Mouse (Mus musculus) megakaryocyte, embryonic 14.5 days (primary cell): ENCODE measurements around the gene Pde4b. TPM values are rescaled to one million over a fixed set of nuclear protein-coding genes. Genes with fewer than 3 reads are reported as not detected.

Source experiments
- H3K27me3 ChIP-seq: replicated peaks from 2 replicates; pipeline ENCODE3; 2012; ENCODE audit warnings: inconsistent platforms
- H3K36me3 ChIP-seq: replicated peaks from 2 replicates; pipeline ENCODE3; 2012; ENCODE audit warnings: low read length, inconsistent platforms, mixed read lengths
- H3K4me1 ChIP-seq: 2 replicates; pipeline ENCODE4 v1.6.1; 2012; ENCODE audit warnings: inconsistent platforms
- H3K4me3 ChIP-seq: replicated peaks from 2 replicates; pipeline ENCODE3; 2012; ENCODE audit warnings: moderate library complexity, mild to moderate bottlenecking, inconsistent platforms
- H3K9me3 ChIP-seq: 2 replicates; pipeline ENCODE4 v1.6.1; 2012; ENCODE audit warnings: inconsistent platforms
- FLI1 ChIP-seq: IDR thresholded peaks from 2 replicates; pipeline ENCODE4 v1.6.1; 2012; ENCODE audit warnings: low read length, inconsistent platforms, mixed read lengths
- GATA1 ChIP-seq: IDR thresholded peaks from 3 replicates; pipeline ENCODE4 v1.6.1; 2012; ENCODE audit warnings: mixed read lengths, low read length, inconsistent platforms, borderline replicate concordance
- polyA plus RNA-seq: library from polyadenylated mRNA; stranded (reverse); fragments of >175 nt; gene quantifications from 2 replicates; pipeline ENCODE4 v1.2.3, GENCODE M21; 2012; ENCODE audit warnings: low replicate concordance; ENCODE audit not compliant: insufficient read depth

The Pde4b gene
- polyA plus RNA-seq, 1 experiment, result 1.2 TPM

- H3K27me3 ChIP-seq, result no peaks in the 10 kb centered on the region
- TF ChIP-seq FLI1 (no peak), GATA1 (no peak)
- no peak overlapping the region for H3K4me3 ChIP-seq
- no peaks in the 10 kb centered on the region for H3K4me1 ChIP-seq
- H3K36me3 ChIP-seq, result no peaks in the 10 kb centered on the region
- H3K9me3 ChIP-seq, result no peaks in the 10 kb centered on the region
Observed at GRCm38 (mm10) chr4:102420794-102421397, 333.6 kb downstream of the Pde4b start.

GRCm38 (mm10) chr4:102421398-102421859 lies 334.1 kb downstream of the Pde4b start:
- no peaks in the 10 kb centered on the region for H3K9me3 ChIP-seq
- no peak for TF ChIP-seq FLI1
- no peak for TF ChIP-seq GATA1
- no peaks in the 10 kb centered on the region for H3K4me1 ChIP-seq
- H3K4me3 ChIP-seq, result peak overlapping the region; percentile 14
- no peaks in the 10 kb centered on the region for H3K36me3 ChIP-seq
- H3K27me3 ChIP-seq, result no peaks in the 10 kb centered on the region

- Histone ChIP-seq H3K9me3 (no peaks in the 10 kb centered on the region), H3K4me1 (no peaks in the 10 kb centered on the region), H3K36me3 (no peaks in the 10 kb centered on the region), H3K27me3 (no peaks in the 10 kb centered on the region), H3K4me3 (no peak overlapping the region)
- TF ChIP-seq GATA1 (no peak), FLI1 (no peak)
Observed at GRCm38 (mm10) chr4:102424104-102424503, 336.8 kb downstream of the Pde4b start.

GRCm38 (mm10) chr4:102425422-102425821 lies 338.1 kb downstream of the Pde4b start:
- Histone ChIP-seq H3K36me3 (no peaks in the 10 kb centered on the region), H3K9me3 (no peaks in the 10 kb centered on the region)
- TF ChIP-seq FLI1, result no peak
- no peak for TF ChIP-seq GATA1

GRCm38 (mm10) chr4:102429730-102430341 lies 342.5 kb downstream of the Pde4b start:
- Histone ChIP-seq H3K36me3 (no peaks in the 10 kb centered on the region), H3K4me1 (no peaks in the 10 kb centered on the region), H3K27me3 (no peaks in the 10 kb centered on the region), H3K9me3 (no peaks in the 10 kb centered on the region), H3K4me3 (no peak overlapping the region)
- TF ChIP-seq FLI1, result no peak
- no peak for TF ChIP-seq GATA1

More at GRCm38 (mm10) chr4:102425422-102425821, 338.1 kb downstream of the Pde4b start:
- Histone ChIP-seq H3K27me3 (no peaks in the 10 kb centered on the region), H3K4me1 (no peaks in the 10 kb centered on the region), H3K4me3 (no peak overlapping the region)

GRCm38 (mm10) chr4:102432040-102432782 lies 344.9 kb downstream of the Pde4b start:
- Histone ChIP-seq H3K27me3 (no peaks in the 10 kb centered on the region), H3K4me1 (no peaks in the 10 kb centered on the region), H3K9me3 (no peaks in the 10 kb centered on the region), H3K4me3 (no peak overlapping the region), H3K36me3 (no peaks in the 10 kb centered on the region)
- TF ChIP-seq FLI1, result no peak

GRCm38 (mm10) chr4:102439401-102440118 lies 352.2 kb downstream of the Pde4b start:
- H3K9me3 ChIP-seq, result no peaks in the 10 kb centered on the region

GRCm38 (mm10) chr4:102440119-102440481 lies 352.8 kb downstream of the Pde4b start:
- H3K4me3 ChIP-seq, result no peak overlapping the region
- no peaks in the 10 kb centered on the region for H3K9me3 ChIP-seq
- H3K36me3 ChIP-seq, result no peaks in the 10 kb centered on the region
- no peaks in the 10 kb centered on the region for H3K27me3 ChIP-seq
- TF ChIP-seq GATA1, result no peak
- no peak for TF ChIP-seq FLI1
- H3K4me1 ChIP-seq, result no peaks in the 10 kb centered on the region

More at GRCm38 (mm10) chr4:102439401-102440118, 352.2 kb downstream of the Pde4b start:
- Histone ChIP-seq H3K36me3 (no peaks in the 10 kb centered on the region), H3K4me3 (no peak overlapping the region), H3K27me3 (no peaks in the 10 kb centered on the region), H3K4me1 (no peaks in the 10 kb centered on the region)
- TF ChIP-seq GATA1 (no peak), FLI1 (no peak)

GRCm38 (mm10) chr4:102443533-102443932 lies 356.2 kb downstream of the Pde4b start:
- no peak overlapping the region for H3K4me3 ChIP-seq
- H3K36me3 ChIP-seq, result no peaks in the 10 kb centered on the region
- no peak for TF ChIP-seq FLI1
- no peak for TF ChIP-seq GATA1

GRCm38 (mm10) chr4:102444501-102444900 lies 357.2 kb downstream of the Pde4b start:
- H3K9me3 ChIP-seq, result no peaks in the 10 kb centered on the region

More at GRCm38 (mm10) chr4:102443533-102443932, 356.2 kb downstream of the Pde4b start:
- Histone ChIP-seq H3K9me3 (no peaks in the 10 kb centered on the region), H3K27me3 (no peaks in the 10 kb centered on the region), H3K4me1 (no peaks in the 10 kb centered on the region)

More at GRCm38 (mm10) chr4:102444501-102444900, 357.2 kb downstream of the Pde4b start:
- Histone ChIP-seq H3K4me1 (no peaks in the 10 kb centered on the region), H3K27me3 (no peaks in the 10 kb centered on the region), H3K36me3 (no peaks in the 10 kb centered on the region), H3K4me3 (no peak overlapping the region)
- TF ChIP-seq GATA1 (no peak), FLI1 (no peak)
